Mouse (Mus musculus): ENCODE data around the gene Ccdc187. TPM values are rescaled to one million over a fixed set of nuclear protein-coding genes. Genes with fewer than 3 reads are reported as not detected.

The Ccdc187 gene
- polyA plus RNA-seq, 1 experiment from 2014 or later: 0.36 TPM

GRCm38 (mm10) chr2:26315925-26316311 is 21.6 kb upstream of the Ccdc187 start:
- Histone ChIP-seq H3K36me3 (ENCODE audit: insufficient read depth) (peaks cover 17% of the 10 kb centered on the region; the same call in 1 of the 2 replicates), H3K9me3 (ENCODE audit: low read depth, low read length) (no peaks in the 10 kb centered on the region), H3K4me2 (peak overlapping the region; percentile 92), H3K4me1 (ENCODE audit: insufficient read depth) (peaks cover 34% of the 10 kb centered on the region), H3K27ac (ENCODE audit: low read depth) (peak overlapping the region; percentile 99), H3K27me3 (ENCODE audit: insufficient read depth, low read length) (no peaks in the 10 kb centered on the region), H3K4me3 (ENCODE audit: low read depth, low read length) (peak overlapping the region; percentile 87), H3K9ac (peak overlapping the region; percentile 92)
- ATAC-seq (ENCODE audit: insufficient read depth) (peak; percentile 13), DNase-seq (peak; percentile 70)
- no peak for TF ChIP-seq CTCF (IDR thresholded peaks at IDR 0.05; ENCODE audit: low read depth)
- 0% methylated on average over 11 of the region's 11 CpGs for WGBS

DNA sequence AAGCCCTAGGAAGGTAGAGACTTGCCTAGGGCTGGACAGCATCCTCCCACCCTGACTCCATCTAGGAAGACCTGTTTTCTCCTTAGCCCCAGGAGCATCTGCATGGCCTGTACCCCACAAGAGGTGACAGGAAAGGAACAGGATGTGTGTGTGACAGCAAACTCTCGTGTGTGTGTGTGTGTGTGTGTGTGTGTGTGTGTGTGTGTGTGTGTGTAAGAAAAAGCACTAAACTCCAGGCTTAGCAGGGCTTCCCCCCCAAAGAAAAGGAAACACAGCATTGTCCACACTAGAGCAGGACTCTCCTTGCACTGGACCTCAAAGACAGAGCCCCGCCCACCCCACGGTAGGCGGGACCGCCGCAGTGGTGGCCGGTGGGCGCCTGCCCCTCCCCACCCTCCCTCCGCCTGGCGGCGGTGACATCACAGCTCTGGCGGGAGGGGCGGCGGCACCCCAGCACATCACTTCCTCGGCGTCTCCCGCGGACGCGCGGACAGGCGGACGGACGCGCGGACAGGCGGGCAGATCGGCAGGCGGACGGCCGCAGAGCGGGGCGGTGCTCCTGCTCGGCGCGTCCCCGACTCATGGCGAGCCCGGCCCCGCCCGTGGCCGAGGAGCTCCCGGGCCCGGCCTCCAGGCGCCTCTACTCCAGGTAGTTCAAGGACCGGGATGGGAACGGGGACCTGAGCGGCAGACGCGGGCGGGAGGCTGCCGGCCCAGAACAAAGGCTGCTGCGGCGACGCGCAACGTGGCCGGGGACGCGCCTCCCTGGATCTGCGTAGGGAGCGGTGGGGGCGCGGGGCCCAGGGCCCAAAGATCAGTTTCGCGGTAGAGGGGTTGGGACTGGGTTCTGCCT is 20.9 kb upstream of the Ccdc187 start, which contains the start of gene Gpsm1:
TSS of gene Gpsm1 (plus strand) at position 444 of the 853 bp plus-strand sequence.
- peaks cover 17% of the 10 kb centered on the region; the same call in 1 of the 2 replicates for H3K36me3 ChIP-seq (ENCODE audit: insufficient read depth)
- DNase-seq: peak; percentile 95
- peak within 1 kb of the TSS; percentile 87 for H3K4me3 ChIP-seq (ENCODE audit: low read depth, low read length)
- H3K27me3 ChIP-seq (ENCODE audit: insufficient read depth, low read length): no peaks in the 10 kb centered on the region
- H3K9me3 ChIP-seq (ENCODE audit: low read depth, low read length): no peaks in the 10 kb centered on the region
- ATAC-seq (ENCODE audit: insufficient read depth): peak; percentile 68
- peak within 1 kb of the TSS; percentile 92 for H3K9ac ChIP-seq
- under 1% methylated on average over 62 of the region's 66 CpGs for WGBS
- peaks cover 34% of the 10 kb centered on the region for H3K4me1 ChIP-seq (ENCODE audit: insufficient read depth)
- no peak for TF ChIP-seq CTCF (IDR thresholded peaks at IDR 0.05; ENCODE audit: low read depth)
- H3K27ac ChIP-seq (ENCODE audit: low read depth): peak within 1 kb of the TSS; percentile 99
- peak within 1 kb of the TSS; percentile 92 for H3K4me2 ChIP-seq

- Histone ChIP-seq H3K9me3 (ENCODE audit: low read depth, low read length) (no peaks in the 10 kb centered on the region), H3K36me3 (ENCODE audit: insufficient read depth) (peaks cover 11% of the 10 kb centered on the region; the same call in 1 of the 2 replicates), H3K9ac (peak overlapping the region; percentile 92; the same call in 1 of the 2 replicates), H3K27ac (ENCODE audit: low read depth) (peak overlapping the region; percentile 99), H3K4me1 (ENCODE audit: insufficient read depth) (peaks cover 34% of the 10 kb centered on the region), H3K4me2 (peak overlapping the region; percentile 92), H3K27me3 (ENCODE audit: insufficient read depth, low read length) (no peaks in the 10 kb centered on the region), H3K4me3 (ENCODE audit: low read depth, low read length) (peak overlapping the region; percentile 87)
- DNase-seq: peak; percentile 96
- 27% methylated on average over 13 of the region's 13 CpGs for WGBS
- ATAC-seq (ENCODE audit: insufficient read depth): peak; percentile 89
- TF ChIP-seq CTCF (IDR thresholded peaks at IDR 0.05; ENCODE audit: low read depth): no peak
Measured at GRCm38 (mm10) chr2:26314281-26315071, 20.1 kb upstream of the Ccdc187 start.

GRCm38 (mm10) chr2:26313394-26313793 is 19.0 kb upstream of the Ccdc187 start:
- TF ChIP-seq CTCF (IDR thresholded peaks at IDR 0.05; ENCODE audit: low read depth): no peak
- H3K4me3 ChIP-seq (ENCODE audit: low read depth, low read length): no peak overlapping the region
- ATAC-seq (ENCODE audit: insufficient read depth) (no peak), DNase-seq (no peak)
- H3K27me3 ChIP-seq (ENCODE audit: insufficient read depth, low read length): no peaks in the 10 kb centered on the region
- H3K4me2 ChIP-seq: no peak overlapping the region
- H3K4me1 ChIP-seq (ENCODE audit: insufficient read depth): peaks cover 39% of the 10 kb centered on the region
- 69% methylated on average over 1 of the region's 1 CpGs for WGBS
- no peaks in the 10 kb centered on the region for H3K9me3 ChIP-seq (ENCODE audit: low read depth, low read length)
- H3K9ac ChIP-seq: no peak overlapping the region
- peaks cover 1% of the 10 kb centered on the region; the same call in 1 of the 2 replicates for H3K36me3 ChIP-seq (ENCODE audit: insufficient read depth)
- peak overlapping the region; percentile 99 for H3K27ac ChIP-seq (ENCODE audit: low read depth)

- H3K9ac ChIP-seq: no peak overlapping the region
- no peak overlapping the region for H3K27ac ChIP-seq (ENCODE audit: low read depth)
- H3K4me3 ChIP-seq (ENCODE audit: low read depth, low read length): no peak overlapping the region
- peaks cover 38% of the 10 kb centered on the region for H3K4me1 ChIP-seq (ENCODE audit: insufficient read depth)
- TF ChIP-seq CTCF (IDR thresholded peaks at IDR 0.05; ENCODE audit: low read depth): peak; percentile 54
- WGBS: 48% methylated on average over 2 of the region's 2 CpGs
- H3K4me2 ChIP-seq: no peak overlapping the region
- no peak for ATAC-seq (ENCODE audit: insufficient read depth)
- H3K9me3 ChIP-seq (ENCODE audit: low read depth, low read length): no peaks in the 10 kb centered on the region
- no peak for DNase-seq
- H3K36me3 ChIP-seq (ENCODE audit: insufficient read depth): no peaks in the 10 kb centered on the region
- no peaks in the 10 kb centered on the region for H3K27me3 ChIP-seq (ENCODE audit: insufficient read depth, low read length)
Measured at GRCm38 (mm10) chr2:26312812-26313211, 18.5 kb upstream of the Ccdc187 start.

DNA sequence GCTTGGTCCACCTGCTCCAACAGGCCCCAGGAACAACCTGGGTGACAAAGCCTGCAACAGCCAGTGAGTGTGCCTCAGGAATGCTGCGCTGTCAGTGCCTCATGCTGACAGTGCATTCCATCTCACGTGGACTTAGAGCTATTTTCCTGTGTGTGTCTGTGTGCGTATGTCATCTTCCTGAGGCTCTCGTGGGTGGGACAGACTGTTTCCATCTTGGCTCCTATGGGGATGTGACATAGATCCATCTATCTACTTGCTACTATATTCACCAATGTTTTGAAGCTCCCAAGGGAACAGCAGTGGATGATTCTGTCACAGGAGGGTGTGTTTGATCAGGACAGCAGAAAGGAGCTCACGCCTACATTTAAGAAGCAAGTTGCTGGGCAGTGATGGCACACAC is 17.6 kb upstream of the Ccdc187 start:
- no peaks in the 10 kb centered on the region for H3K27me3 ChIP-seq (ENCODE audit: insufficient read depth, low read length)
- H3K4me2 ChIP-seq: no peak overlapping the region
- no peak overlapping the region for H3K4me3 ChIP-seq (ENCODE audit: low read depth, low read length)
- no peak overlapping the region for H3K9ac ChIP-seq
- H3K27ac ChIP-seq (ENCODE audit: low read depth): no peak overlapping the region
- no peak for DNase-seq
- H3K9me3 ChIP-seq (ENCODE audit: low read depth, low read length): no peaks in the 10 kb centered on the region
- H3K4me1 ChIP-seq (ENCODE audit: insufficient read depth): peaks cover 29% of the 10 kb centered on the region
- no peaks in the 10 kb centered on the region for H3K36me3 ChIP-seq (ENCODE audit: insufficient read depth)
- no peak for TF ChIP-seq CTCF (IDR thresholded peaks at IDR 0.05; ENCODE audit: low read depth)
- ATAC-seq (ENCODE audit: insufficient read depth): no peak
- 54% methylated on average over 5 of the region's 5 CpGs for WGBS
